Mouse (Mus musculus) neural tube, embryonic 12.5 days (tissue): ENCODE data around the gene Kmt5a. TPM values are rescaled to one million over a fixed set of nuclear protein-coding genes. Genes with fewer than 3 reads are reported as not detected.

ENCODE experiments used
- ATAC-seq: fragments of 200-750 bp; cut with Nextera tagmentation; 2 replicates; pipeline ENCODE4 v1.8.0; 2017; ENCODE audit warnings: low read depth, mild to moderate bottlenecking, moderate TSS enrichment, moderate library complexity; ENCODE audit not compliant: low FRiP score
- H3K27ac ChIP-seq: fragments of 300-500 bp; sonication (generic); 2 replicates; pipeline ENCODE4 v1.5.1; 2016
- H3K27me3 ChIP-seq: fragments of 300-500 bp; sonication (generic); replicated peaks from 2 replicates; pipeline ENCODE4 v1.6.1; 2016; ENCODE audit warnings: mild to moderate bottlenecking
- H3K36me3 ChIP-seq: fragments of 300-500 bp; sonication (generic); 2 replicates; pipeline ENCODE4 v1.6.1; 2016; ENCODE audit warnings: mild to moderate bottlenecking
- H3K4me1 ChIP-seq: fragments of 300-500 bp; sonication (generic); 2 replicates; pipeline ENCODE4 v1.6.1; 2016
- H3K4me2 ChIP-seq: fragments of 300-500 bp; sonication (generic); replicated peaks from 2 replicates; pipeline ENCODE4 v1.6.1; 2016; ENCODE audit warnings: mild to moderate bottlenecking
- H3K4me3 ChIP-seq: fragments of 300-500 bp; sonication (generic); 2 replicates; pipeline ENCODE4 v1.5.1; 2016
- H3K9ac ChIP-seq: fragments of 300-500 bp; sonication (generic); 2 replicates; pipeline ENCODE4 v1.6.1; 2016; ENCODE audit warnings: mild to moderate bottlenecking
- H3K9me3 ChIP-seq: fragments of 300-500 bp; sonication (generic); 2 replicates; pipeline ENCODE4 v1.6.1; 2016; ENCODE audit warnings: mild to moderate bottlenecking
- WGBS: fragments of 180-500 bp; shearing (Covaris S2); methylation state at CpG from one replicate; pipeline ENCODE4 v1.1.7; 2016; 5-methylcytosine and 5-hydroxymethylcytosine counted together
- polyA plus RNA-seq: library from polyadenylated mRNA; unstranded; fragments of >200 nt; fragmentation: Nextera tagmentation; extraction: Ambion mirVana; gene quantifications from 2 replicates; pipeline ENCODE4 v1.2.1, GENCODE M21; 2016

Kmt5a gene
- polyA plus RNA-seq, 1 experiment from 2014 or later, result 81.3 TPM

DNA sequence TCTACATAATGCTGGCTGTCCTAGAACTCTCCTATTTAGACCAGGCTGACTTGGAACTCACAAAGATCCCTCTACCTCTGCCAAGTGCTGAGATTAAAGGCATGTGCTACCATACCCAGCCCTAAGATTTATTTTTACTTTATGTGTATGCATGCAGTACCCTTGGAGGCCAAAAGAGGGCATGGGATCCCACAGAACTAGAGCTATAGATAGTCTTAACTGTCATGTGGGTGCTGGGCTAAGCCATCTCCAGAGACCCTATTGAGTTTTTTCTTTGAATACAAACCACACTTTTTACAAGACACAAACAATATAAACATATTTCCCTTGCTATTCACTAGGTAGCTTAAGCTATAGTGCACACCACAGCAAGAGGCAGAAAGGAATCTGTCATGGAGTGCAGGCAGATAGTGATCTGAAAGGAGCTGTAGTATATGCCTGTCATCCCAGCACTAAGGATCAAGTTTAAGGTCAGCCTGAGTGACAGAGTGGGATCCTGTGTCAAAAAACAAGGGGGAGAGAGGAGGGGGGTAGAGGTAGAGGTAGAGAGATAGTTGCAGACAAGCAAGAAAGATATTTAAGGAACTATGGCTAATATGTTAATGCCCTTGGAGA is 7.2 kb upstream of the Kmt5a start:
- Histone ChIP-seq H3K9ac (no peak overlapping the region), H3K36me3 (no peaks in the 10 kb centered on the region), H3K4me2 (no peak overlapping the region), H3K27ac (no peak overlapping the region), H3K27me3 (no peaks in the 10 kb centered on the region), H3K4me1 (no peaks in the 10 kb centered on the region), H3K9me3 (no peaks in the 10 kb centered on the region), H3K4me3 (no peak overlapping the region)
- 0 out of 2 replicates have a peak, but pooled peaks have one; percentile 37 for ATAC-seq

DNA sequence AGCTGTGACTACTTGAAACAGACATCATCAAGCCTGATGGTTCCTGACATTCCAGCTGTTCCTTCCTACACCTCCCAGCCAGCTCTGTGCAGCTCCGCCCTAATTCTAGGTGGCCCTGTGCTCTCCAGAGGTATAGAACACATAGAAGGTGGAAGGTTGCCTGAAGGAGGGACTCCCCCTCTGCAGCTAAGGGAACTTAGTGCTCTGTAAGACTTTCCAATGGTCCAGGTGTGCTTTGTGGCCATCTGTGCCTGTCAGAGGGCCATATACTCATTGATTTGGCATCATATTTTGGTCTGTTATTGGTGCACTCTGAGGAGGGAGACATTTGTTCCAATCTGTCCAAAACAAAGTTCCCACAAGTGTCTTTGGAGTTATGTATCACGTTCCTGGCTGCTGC is 6.7 kb upstream of the Kmt5a start:
- Histone ChIP-seq H3K9ac (no peak overlapping the region), H3K4me3 (no peak overlapping the region), H3K4me1 (no peaks in the 10 kb centered on the region), H3K9me3 (no peaks in the 10 kb centered on the region), H3K4me2 (no peak overlapping the region), H3K27me3 (no peaks in the 10 kb centered on the region), H3K36me3 (no peaks in the 10 kb centered on the region), H3K27ac (no peak overlapping the region)
- WGBS, result 69% methylated on average over 2 of the region's 2 CpGs
- ATAC-seq, result no peak

DNA sequence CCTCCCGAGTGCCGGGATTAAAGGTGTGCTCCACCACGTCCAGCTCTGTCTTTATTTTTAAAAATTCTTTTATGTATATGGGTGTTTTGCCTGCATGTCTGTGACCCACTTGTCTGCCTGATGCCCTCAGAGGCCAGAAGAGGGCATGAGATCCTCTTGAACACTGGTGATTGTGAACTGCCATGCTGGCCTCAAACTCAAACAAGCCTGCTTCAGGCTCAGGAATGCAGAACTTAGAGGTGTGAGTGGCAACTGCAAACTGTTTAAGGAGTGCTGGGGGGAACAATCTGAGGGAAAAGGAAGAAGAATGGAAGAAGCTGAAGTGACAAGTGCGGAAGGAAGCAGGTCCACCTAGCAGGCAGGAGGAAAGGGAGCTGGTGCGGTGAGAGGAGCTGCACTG is 1.5 kb upstream of the Kmt5a start:
- H3K27ac ChIP-seq, result no peak overlapping the region
- ATAC-seq, result no peak
- 91% methylated on average over 5 of the region's 5 CpGs for WGBS

DNA sequence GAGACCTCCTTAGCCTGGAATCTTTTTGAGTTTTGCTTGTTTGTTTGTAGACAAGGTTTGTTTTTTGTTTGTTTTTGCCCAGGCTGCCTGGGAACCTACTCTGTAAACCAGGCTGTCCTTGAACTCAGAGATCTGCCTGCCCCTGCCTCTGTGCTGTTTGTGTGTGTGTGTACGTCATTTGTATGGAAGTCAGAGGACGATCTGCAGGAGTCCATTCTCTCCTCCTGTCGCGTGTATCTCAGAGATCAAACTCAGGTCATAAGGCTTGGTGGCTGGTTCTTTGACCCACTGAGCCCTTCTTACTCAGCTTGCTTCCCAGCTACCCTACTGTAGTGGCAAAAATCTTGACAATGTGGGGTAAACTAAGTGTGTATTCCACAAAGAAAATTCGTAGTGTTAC is 984 bp upstream of the Kmt5a start:
- peaks cover 8% of the 10 kb centered on the region; the same call in 1 of the 2 replicates for H3K4me1 ChIP-seq
- no peak overlapping the region for H3K9ac ChIP-seq
- no peaks in the 10 kb centered on the region for H3K36me3 ChIP-seq
- H3K27me3 ChIP-seq, result no peaks in the 10 kb centered on the region
- ATAC-seq, result no peak
- peak overlapping the region; percentile 97 for H3K4me2 ChIP-seq
- no peak overlapping the region for H3K27ac ChIP-seq
- 66% methylated on average over 5 of the region's 5 CpGs for WGBS
- 0 out of 2 replicates have a peak overlapping the region, but pooled peaks have one; percentile 73 for H3K4me3 ChIP-seq
- no peaks in the 10 kb centered on the region for H3K9me3 ChIP-seq

More for the DNA sequence above, 1.5 kb upstream of the Kmt5a start:
- Histone ChIP-seq H3K4me1 (peaks cover 8% of the 10 kb centered on the region; the same call in 1 of the 2 replicates), H3K4me2 (no peak overlapping the region), H3K4me3 (no peak overlapping the region), H3K9ac (no peak overlapping the region), H3K27me3 (no peaks in the 10 kb centered on the region), H3K36me3 (no peaks in the 10 kb centered on the region), H3K9me3 (no peaks in the 10 kb centered on the region)

DNA sequence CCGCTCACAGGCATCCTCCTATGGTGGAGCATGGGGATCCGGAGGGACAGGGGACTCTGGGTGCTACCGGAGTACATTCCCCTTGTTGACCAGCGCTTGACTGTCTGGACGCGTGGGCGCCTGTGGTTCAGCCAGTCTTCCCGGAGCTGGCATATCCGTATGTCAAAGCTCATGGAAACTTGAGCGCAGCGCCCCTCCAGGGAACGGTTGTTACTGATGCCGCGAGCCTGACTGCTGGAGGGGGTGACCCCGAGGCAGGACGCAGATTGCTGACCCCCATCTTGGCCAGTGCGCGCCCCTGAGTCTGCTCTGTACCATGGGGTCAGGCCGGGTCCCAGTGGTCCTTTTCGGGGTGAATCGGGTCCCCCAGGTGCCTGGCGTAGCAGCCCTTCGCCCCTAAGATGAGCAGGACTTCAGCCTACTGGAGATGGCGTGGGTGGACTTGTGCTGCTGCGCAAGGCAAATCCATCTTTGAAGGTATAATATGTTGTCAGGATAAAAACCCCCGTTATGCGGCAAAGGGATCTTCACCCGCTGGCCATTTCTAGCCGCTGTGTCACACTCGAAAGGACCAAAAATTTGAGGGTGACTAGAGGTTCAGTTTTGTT is 468 bp downstream of the Kmt5a start:
- Histone ChIP-seq H3K36me3 (no peaks in the 10 kb centered on the region), H3K9me3 (no peaks in the 10 kb centered on the region), H3K4me1 (peaks cover 16% of the 10 kb centered on the region), H3K4me3 (peak overlapping the region; percentile 73), H3K9ac (peak overlapping the region; percentile 74), H3K27ac (peak overlapping the region; percentile 53), H3K27me3 (no peaks in the 10 kb centered on the region), H3K4me2 (peak overlapping the region; percentile 97)
- ATAC-seq, result peak; percentile 68
- WGBS, result under 1% methylated on average over 30 of the region's 30 CpGs

DNA sequence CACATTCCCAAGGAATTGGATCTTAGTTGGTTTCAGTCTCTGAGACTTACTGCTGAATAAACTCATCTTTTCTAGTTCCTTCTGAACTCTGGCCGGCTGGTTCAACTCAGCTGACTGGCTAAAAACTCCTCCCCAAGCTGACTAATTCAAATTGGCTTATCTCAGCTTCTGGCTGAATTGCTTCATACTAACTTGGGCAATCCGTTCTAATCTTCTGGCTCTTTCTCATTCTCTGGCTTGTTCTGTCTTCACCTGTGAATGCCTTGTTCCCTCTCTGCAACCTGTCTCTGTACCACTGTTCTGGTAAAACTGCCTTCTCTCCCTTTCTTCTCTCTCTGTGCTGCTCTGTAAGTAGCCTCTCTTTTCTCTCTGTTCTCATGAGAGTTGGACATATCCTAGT is 2.9 kb downstream of the Kmt5a start:
- Histone ChIP-seq H3K4me1 (peaks cover 33% of the 10 kb centered on the region), H3K36me3 (peaks cover 8% of the 10 kb centered on the region), H3K9ac (no peak overlapping the region), H3K4me2 (no peak overlapping the region), H3K4me3 (no peak overlapping the region), H3K27me3 (no peaks in the 10 kb centered on the region), H3K9me3 (no peaks in the 10 kb centered on the region), H3K27ac (no peak overlapping the region)
- 91% methylated on average over 2 of the region's 2 CpGs for WGBS
- ATAC-seq, result no peak

DNA sequence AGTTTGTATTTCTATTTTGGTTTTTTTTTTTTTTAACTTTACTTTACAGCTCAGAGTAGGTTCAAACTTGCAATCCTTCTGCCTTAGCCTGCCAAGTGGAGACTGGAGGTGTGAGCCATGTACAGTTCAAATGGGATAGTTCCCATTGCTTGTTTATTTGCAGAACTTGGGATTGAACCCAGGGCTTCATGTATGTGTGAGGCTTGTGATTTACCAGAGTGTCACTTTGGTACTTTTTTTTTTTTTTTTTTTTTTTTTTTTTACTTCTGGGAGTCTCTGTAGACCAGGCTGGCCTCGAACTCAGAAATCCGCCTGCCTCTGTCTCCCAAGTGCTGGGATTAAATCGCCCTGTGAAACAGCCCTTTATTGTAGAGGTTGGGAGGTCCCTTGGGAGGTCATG is 4.5 kb downstream of the Kmt5a start:
- no peak for ATAC-seq
- H3K4me2 ChIP-seq, result no peak overlapping the region; the same call in 1 of the 2 replicates
- H3K4me1 ChIP-seq, result peaks cover 39% of the 10 kb centered on the region
- peaks cover 22% of the 10 kb centered on the region for H3K36me3 ChIP-seq
- no peaks in the 10 kb centered on the region for H3K27me3 ChIP-seq
- WGBS, result 73% methylated on average over 3 of the region's 3 CpGs
- no peak overlapping the region for H3K9ac ChIP-seq
- H3K4me3 ChIP-seq, result no peak overlapping the region
- no peak overlapping the region for H3K27ac ChIP-seq
- H3K9me3 ChIP-seq, result no peaks in the 10 kb centered on the region

DNA sequence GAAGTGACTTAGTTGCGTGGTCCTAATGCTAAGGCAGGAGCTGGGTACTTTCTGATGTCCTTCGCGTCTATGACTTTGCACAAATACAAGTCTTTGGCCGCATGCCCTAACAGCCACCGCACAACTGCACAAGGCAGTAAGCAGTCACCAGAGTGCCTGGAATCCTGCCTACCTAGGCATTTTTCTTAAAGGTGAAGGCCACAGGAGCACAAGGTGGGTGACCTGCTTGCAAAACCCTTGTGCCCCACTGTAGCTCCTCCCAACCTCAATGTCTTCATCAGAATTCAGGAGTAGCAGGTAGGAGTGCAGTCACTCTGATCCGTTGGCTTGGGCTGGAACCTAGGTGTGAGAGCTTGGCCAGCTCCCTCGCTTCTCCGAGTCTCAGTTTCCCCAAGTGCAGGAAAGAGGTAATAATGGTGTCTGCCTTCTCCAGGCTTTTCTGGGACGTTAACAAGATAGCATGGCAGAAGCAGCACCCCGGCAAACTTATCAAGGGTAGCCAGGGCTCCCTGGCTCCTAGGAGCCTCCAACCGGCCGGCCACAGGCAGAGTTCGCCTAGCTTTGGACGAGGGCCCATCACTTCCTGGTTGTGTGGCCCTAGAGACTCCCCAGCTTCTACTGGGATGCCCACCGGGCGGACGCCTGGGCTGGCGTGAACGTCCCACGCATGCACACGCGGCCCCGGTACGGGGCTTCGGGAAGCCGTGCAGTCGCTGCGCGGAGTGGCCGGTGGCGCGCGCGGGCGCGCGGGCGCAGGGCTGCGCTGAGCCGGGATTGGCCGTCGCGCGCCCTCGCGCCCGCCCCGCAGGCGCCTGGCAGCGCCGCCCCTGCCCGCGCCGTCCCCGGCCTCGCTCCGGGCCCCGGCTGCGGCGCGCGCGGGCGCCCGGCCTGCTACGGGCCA is 5.2 kb downstream of the Kmt5a start:
- H3K36me3 ChIP-seq, result peaks cover 27% of the 10 kb centered on the region
- WGBS, result 6% methylated on average over 63 of the region's 66 CpGs
- peak overlapping the region; percentile 95 for H3K9ac ChIP-seq
- H3K27ac ChIP-seq, result peak overlapping the region; percentile 50; the same call in 1 of the 2 replicates
- H3K4me1 ChIP-seq, result peaks cover 39% of the 10 kb centered on the region
- peak overlapping the region; percentile 91 for H3K4me2 ChIP-seq
- ATAC-seq, result peak; percentile 89
- H3K9me3 ChIP-seq, result no peaks in the 10 kb centered on the region
- peak overlapping the region; percentile 97 for H3K4me3 ChIP-seq
- H3K27me3 ChIP-seq, result no peaks in the 10 kb centered on the region

DNA sequence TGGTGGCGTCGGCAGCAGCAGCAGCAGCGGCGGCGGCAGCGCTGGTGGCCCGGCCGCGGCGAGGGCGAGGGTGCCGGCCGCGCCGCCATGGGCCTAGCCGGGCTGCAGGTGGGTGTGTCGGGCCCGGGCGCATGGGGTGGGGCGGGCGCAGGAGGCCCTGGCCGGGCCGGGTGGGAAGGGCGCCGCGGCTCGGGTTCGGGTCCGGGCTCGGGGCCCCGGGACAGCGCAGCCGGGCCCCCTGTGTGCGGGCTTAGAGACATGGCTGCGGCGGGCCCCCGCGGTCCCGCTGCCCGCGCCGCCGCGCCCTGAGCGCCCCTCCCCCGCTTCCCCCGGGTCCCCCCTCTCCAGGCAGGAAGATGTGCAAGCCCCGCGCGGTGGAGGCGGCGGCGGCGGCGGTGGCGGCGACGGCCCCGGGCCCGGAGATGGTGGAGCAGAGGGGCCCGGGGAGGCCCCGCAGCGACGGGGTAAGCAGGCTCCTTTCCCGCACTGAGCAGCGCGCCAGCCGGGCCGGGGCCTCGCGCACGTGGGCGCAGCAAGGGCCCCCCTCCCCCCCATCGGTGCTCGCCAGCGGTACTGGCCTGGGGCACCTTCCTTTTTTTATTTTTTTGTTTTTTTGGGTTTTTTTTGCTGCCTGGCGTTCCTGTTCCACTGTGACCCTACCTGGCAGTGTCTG is 6.0 kb downstream of the Kmt5a start:
- Histone ChIP-seq H3K9ac (peak overlapping the region; percentile 95), H3K4me1 (peaks cover 33% of the 10 kb centered on the region), H3K4me2 (peak overlapping the region; percentile 91), H3K9me3 (no peaks in the 10 kb centered on the region), H3K36me3 (peaks cover 35% of the 10 kb centered on the region), H3K4me3 (peak overlapping the region; percentile 97), H3K27ac (peak overlapping the region; percentile 50), H3K27me3 (no peaks in the 10 kb centered on the region)
- peak; percentile 43 for ATAC-seq
- under 1% methylated on average over 58 of the region's 77 CpGs for WGBS

DNA sequence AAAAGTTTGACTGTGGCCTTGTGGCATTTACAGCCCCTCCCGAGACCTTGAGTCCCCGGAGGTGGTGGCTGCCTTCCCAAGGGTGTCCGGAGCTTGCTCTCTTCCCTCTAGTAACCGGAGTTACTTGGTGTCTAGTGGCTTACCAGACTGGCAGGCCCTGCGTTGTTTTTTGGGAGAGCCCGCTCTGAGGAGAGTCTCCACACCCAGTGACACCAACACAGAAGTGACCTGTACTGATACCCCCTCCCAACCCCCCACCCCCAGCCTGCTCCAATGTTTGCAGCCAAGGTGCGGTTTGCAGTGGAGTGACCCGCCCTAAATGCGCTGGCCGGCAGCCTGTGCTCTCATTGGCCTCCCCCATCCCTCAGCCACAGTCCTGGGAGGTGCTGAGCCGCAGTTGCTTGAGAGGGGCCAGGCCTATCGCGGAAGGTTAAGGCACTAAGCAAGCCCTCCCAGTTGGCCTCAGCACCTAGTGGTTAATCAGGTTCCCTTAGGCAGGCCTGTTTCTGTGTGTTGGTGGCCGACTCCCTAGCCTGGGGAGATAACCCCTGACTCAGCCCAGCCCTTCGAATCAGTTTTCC is 6.7 kb downstream of the Kmt5a start:
- Histone ChIP-seq H3K4me3 (peak overlapping the region; percentile 97), H3K27me3 (no peaks in the 10 kb centered on the region), H3K36me3 (peaks cover 42% of the 10 kb centered on the region), H3K27ac (no peak overlapping the region), H3K9me3 (no peaks in the 10 kb centered on the region), H3K4me1 (peaks cover 31% of the 10 kb centered on the region), H3K9ac (peak overlapping the region; percentile 95), H3K4me2 (peak overlapping the region; percentile 91)
- no peak for ATAC-seq
- WGBS, result 4% methylated on average over 15 of the region's 15 CpGs

DNA sequence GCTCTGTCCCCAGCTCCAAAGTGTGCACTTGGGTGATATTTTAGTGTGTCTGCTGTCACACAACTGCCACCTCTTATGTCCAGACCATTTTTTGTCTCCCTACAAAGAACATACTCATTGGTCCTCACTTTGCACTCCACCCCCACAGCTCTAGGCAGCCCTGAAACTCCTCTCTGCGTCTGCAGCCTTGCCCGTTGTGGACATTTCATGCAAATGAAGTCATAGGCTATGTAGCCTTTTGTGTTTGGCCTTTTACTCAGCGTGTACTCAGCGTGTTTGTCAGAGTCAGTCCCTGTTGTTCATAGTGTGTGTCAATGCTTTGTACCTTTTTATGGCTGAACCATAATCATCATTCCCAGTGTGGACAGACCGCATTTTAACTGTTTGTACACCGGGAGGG is 9.8 kb downstream of the Kmt5a start:
- H3K36me3 ChIP-seq, result peaks cover 69% of the 10 kb centered on the region
- H3K4me2 ChIP-seq, result no peak overlapping the region
- no peaks in the 10 kb centered on the region for H3K27me3 ChIP-seq
- no peaks in the 10 kb centered on the region for H3K9me3 ChIP-seq
- no peak overlapping the region for H3K4me3 ChIP-seq
- no peak overlapping the region for H3K27ac ChIP-seq
- 69% methylated on average over 6 of the region's 6 CpGs for WGBS
- no peak for ATAC-seq
- H3K9ac ChIP-seq, result no peak overlapping the region
- peaks cover 29% of the 10 kb centered on the region for H3K4me1 ChIP-seq
